Mouse (Mus musculus): ENCODE results near the gene Aurkb.

Gene Aurkb

GRCm38 (mm10) chr11:69064259-69065133, 19.0 kb downstream of the Aurkb start:
- DNase-seq, result peak; percentile 55

GRCm38 (mm10) chr11:69065394-69065925, 20.0 kb downstream of the Aurkb start:
- peak; percentile 53 for DNase-seq

- DNase-seq, result peak; percentile 80
Observed at GRCm38 (mm10) chr11:69066163-69066861, 20.9 kb downstream of the Aurkb start.

DNA sequence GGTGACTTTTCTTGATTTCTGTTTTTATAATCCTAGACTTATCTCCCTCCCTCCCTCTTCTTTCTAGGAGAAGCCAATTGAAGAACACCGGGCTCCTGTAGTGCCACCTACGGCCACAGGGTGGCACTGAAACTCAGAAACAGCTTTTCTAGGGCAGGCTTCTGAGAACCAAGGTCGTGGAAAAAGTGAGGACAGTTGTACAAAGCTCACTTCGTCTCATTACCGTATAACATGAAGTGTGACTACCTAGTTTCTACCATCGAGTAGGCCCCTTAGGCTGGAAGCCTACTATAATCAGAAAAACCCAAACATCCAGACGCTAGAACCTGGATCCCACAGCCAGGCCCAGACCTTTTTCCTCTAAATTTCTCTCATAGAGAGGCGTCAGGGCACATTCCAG, 21.5 kb downstream of the Aurkb start:
- DNase-seq, result peak; percentile 90

- DNase-seq, result peak; percentile 59
Observed at GRCm38 (mm10) chr11:69067601-69068000, 22.2 kb downstream of the Aurkb start.

DNA sequence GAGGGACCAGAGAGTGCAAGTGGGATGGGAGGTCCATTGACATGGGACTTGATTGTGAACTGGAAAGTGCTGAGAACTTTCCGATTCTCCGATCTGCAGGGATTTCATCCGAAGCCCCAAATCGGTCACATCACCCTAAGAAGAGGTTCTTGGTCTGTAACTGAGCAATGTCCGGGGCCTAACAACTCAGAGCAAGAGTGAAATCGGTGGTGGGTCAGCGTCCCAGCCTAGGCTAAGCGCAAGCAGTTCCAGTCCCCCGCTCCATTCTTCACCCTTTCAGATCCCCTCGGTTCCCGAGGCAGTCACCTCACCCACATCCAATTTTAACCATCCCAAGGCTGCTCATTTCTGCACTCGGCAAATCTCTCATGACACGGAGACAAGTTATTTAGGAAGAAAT, 24.6 kb downstream of the Aurkb start:
- DNase-seq, result no peak

- peak; percentile 96 for DNase-seq
Observed at GRCm38 (mm10) chr11:69070590-69071222, 25.3 kb downstream of the Aurkb start, which contains the start of gene Tmem107. Gene Tmem107 (plus strand): TSS chr11:69070806.

- no peak for DNase-seq
Observed at GRCm38 (mm10) chr11:69071262-69071661, 25.8 kb downstream of the Aurkb start.

DNA sequence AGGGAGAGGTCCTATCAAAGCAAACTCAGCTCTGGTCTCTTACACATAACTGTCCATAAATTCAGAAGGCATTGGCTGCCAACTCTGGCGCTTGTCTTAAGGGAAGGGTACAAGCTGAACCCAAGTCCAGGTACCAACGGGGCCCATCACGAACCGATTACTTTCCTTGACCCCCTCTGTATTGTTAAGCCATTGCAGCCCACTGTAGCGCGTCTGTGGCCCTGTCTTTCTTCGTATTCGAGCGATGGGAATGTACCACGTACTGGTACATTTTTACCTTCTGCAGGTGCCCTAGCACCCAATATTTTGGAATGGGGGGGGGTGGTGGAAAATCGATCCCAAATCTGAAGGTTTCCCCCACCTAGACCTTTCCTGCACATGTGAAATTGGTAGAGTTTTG, 26.8 kb downstream of the Aurkb start:
- peak; percentile 63 for DNase-seq

DNA sequence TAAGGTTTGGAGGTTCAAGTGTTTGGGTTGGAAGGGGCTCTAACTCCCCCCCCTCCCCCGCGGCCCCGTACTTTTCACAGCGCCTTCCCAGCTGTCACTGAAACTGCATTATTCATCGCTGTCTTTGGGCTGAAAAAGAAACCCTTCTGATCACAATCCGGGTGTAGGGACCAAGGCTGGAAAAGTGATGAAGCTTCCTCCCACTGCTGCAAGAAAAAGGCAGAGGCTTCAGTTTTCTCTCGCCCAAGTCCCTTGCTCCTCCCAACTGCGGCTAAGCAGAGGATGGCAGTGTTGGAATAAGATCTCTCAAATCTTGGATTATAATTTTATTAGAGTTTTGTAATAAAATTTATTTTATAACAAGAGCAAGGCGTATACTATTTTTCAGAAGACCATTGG, 27.2 kb downstream of the Aurkb start:
- DNase-seq, result no peak

GRCm38 (mm10) chr11:69073065-69073888, 27.8 kb downstream of the Aurkb start:
- peak; percentile 94 for DNase-seq

DNA sequence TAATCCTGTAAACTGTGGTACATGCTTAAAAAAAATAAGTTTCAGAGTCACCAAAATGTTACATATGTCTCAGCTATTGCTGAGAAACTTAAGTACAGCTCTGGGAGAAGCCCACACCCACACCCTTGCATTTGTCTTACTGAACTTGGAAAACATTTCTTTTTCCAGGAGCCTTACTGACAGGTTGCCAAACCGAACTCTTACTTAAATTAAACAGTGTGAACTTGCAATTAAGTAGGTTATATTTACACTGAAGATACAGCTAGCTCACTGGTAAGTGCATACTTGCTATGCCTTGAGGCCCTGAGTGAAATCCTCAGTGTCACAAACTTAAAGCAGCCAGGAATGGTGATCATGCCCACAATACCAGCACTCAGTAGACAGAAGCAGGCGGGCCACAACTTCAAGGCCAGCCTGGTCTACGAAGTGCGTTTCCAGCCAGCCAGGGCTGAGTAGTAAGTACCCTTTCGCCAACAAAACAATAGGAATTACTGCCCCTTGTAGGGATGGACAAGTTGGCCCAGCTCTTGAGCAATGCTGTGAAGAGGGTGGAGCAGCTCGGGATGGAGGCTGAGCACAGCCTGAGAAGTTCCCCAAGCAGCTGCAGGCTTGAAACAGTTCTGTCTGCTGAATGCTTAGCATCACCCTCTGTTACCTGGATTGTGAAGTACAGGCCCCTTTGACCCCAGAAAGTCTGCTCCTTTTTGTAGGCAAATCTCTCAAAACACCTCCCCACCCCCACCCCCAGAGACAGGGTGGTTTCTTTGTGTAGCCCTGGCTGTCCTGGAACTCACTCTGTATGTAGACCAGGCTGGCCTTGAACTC, 28.7 kb downstream of the Aurkb start:
- DNase-seq, result peak; percentile 47

- DNase-seq, result no peak
Observed at GRCm38 (mm10) chr11:69074776-69075069, 29.3 kb downstream of the Aurkb start.

GRCm38 (mm10) chr11:69075764-69076479, 30.5 kb downstream of the Aurkb start:
- no peak for DNase-seq

DNA sequence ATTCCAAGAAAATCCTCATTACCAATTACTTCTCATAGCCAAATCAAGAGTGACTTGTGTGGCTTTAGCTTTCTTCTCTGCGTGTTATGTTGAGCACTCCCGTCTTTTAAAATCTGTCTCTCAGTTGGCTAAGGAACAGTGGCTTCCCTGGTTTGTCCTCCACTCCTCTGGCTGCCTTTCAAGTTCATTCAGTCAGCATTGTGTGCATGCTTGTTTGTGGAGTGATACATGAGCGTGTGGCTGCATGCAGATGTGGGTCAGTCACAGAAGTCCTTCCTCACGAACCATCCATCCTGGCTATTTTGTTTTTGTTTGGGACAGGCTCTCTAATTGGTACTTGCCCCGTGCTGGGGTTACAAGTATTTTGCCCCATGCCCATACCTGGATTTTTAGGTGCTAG, 31.1 kb downstream of the Aurkb start:
- DNase-seq, result peak; percentile 34

DNA sequence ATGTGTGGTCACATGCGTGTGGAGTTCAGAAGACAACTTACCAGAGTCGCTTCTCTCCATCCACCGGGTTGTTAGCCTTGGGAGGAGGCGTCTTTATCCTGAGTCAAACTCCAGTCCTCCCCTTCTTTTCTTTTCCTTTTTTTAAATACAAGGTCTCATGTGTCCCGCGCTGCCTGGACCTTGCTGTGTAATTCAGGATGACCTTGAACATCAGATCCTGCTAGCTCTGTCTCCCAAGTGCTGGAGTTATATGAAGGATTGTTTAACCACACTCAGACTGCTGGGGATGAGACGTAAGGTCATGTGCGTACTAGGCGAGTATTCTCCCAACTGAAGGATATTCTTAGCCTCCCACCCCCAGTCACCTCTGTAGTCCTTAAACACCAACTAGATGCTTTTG, 31.9 kb downstream of the Aurkb start:
- no peak for DNase-seq

DNA sequence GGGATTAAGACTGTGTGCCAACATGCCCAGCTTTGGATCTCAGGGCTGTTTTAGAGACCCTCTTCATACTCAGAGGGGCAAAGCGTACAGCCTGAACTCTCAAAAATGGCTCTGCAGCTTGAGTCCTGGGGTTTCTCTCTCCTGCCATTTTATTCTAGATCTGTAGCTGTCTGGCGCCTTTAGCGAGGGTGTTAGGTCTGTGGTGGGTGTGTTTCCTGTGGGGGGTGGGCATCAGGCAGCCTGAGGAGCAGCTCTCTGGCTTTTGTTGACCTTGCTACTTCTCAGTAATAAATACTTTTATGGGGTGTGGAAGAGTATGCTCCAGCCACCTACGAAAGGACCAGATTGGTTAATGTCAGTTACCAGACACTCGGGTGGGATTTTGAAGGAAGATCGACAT, 32.6 kb downstream of the Aurkb start:
- DNase-seq, result no peak

GRCm38 (mm10) chr11:69078805-69079438, 33.5 kb downstream of the Aurkb start:
- DNase-seq, result no peak

DNA sequence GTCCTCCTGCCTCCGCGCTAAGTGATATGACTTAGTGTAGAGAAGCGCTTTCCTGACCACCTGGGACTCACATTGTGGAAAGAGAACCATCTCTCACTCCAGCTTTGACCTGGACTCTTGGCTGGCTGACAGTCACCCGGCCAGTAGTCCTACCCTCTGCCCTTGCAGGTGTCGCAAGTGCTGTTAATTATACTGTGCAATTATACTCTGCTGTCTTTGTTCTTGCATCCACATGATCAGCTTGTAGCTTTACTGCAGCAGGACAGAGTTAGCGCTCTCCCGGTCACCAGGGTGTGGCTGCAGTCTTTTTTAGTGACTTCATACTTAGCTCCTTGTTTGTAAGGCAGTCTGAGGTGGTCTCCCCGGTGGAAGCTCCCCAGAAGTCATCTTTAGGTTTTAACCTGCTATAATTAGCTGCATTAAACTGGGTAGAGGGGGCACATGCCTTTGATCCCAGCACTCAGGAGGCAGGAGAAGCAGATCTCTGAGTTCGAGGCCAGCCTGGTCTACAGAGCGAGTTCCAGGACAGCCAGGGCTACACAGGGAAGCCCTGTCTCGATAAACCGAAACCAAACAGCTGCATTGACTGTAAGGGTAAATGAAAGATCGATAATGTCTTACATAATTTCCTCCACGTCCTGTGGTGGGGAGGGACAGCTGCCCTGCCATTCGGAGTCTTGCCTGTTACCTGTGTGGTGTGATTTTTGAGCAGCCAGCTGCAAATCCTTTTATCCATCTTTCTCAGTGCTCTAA, 34.8 kb downstream of the Aurkb start:
- peak; percentile 21 for DNase-seq

- no peak for DNase-seq
Observed at GRCm38 (mm10) chr11:69080855-69081222, 35.4 kb downstream of the Aurkb start.

Data from cerebellum, adult 9-11 months (tissue).